Mouse (Mus musculus) kidney, postnatal 14 days (tissue): ENCODE measurements at regions not wholly inside any gene's neighbourhood (a gene's known extent, or its start where the extent isn't known, plus 50 kb on each side); places are given as distances from the start of the nearest gene placed in this dataset.

Experiments
- DNase-seq: peaks from one replicate; pipeline ENCODE4 v3.0.0; 2022; ENCODE audit warnings: mixed read lengths

DNA sequence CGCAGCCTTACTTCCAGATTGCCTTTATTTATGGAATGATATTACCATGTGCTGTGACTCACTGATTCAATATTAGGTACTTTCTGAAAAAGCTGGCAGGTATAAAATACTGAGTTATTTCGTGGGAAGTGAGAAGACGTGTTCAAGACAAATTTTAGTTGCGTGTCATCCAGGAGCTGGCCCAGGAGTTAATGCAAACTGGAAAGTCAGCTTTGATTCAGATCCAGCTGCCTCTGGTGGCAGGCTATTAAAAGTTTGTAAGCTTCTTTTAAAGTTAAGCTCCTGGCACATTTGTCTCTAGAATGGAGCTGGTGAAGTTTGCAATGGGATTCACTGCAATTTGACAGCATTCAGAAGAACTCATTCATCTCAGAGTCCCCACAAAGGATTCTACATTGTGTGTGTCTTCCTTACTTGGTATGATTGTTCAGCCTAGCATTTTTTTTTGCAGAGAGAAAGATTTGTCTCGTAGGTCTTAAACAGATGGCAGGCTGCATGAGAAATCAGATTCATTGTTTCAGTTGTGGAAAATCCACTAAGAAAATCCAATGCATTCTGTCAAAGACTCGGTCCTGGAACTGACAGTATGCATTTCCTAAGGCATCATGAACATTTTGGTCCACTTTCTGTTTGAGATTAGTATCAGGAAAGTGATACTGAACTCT is 599.1 kb downstream of the Gm19410 start:
- no peak for DNase-seq

DNA sequence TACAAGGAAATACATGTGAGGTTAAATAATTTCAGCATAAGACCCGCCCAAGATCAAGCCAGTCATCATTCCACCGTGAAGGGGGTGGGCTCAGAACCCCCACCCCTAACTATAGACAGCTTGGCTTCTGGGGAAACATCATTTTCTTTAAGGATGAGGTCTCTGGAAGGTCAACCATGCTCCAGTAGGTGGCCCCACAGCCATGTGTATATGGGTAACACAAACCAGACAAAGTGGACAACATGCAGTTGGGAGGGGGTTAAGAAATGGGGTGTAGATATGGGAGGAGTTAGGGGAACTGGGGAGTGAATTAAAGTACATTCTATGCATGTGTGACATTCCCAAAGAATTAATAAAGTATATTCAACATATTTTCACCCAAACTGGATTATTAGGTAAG is 600.4 kb downstream of the Gm19410 start:
- DNase-seq: peak; percentile 24

DNA sequence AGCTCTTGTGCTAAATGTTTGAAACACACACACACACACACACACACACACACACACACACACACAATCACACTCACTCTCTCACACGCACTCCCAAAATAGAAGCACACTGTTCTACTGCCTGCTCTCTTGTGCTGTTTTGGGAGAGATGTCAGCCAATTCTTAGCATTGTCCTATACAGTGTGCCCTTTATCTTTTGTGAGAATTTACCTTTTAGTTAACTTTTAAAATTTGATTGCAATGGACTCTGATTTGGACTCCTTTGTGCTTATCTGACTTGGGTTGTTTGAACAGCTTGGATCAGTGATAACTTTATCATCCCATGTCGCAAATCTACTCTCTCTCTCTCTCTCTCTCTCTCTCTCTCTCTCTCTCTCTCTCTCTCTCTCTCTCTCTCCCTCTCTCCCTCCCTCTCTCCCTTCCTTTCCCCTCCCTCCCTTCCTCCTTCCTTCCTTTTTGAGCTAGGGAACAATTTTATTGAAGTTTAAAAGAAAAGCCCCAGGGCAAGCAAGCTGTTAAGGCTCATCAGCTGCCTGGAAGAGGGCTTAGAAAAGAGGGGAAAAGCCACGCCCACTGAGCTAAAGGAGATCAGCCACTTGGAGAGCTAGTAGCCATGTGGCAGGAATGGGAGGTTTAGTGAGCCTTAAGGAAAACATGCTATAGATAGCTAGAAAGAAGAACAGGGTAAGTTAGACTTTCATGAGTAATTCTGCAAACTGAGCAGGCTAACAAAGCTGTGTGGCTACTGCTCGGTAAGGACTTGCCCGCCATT is 611.2 kb downstream of the Gm19410 start:
- DNase-seq: no peak

DNA sequence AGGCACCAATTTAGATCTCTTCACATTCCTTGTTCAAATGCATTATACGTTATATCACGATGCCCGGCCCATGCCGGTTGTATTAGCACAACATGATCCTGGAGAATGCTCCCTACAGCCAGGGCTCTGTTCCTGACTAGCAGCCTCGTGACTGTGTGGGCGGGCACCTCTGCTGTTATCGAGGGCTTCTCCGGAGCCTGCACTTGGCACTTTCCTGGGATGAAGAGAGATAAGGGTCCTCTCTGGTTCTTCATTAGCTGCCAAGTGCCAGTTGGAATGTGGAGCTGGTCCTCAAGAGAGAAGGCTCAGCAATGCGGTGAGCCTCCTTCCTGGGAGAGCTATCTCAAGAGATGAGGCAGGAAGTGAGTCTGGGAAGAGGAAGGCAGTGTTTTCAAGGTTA is 598.9 kb upstream of the AI429214 start:
- no peak for DNase-seq

DNA sequence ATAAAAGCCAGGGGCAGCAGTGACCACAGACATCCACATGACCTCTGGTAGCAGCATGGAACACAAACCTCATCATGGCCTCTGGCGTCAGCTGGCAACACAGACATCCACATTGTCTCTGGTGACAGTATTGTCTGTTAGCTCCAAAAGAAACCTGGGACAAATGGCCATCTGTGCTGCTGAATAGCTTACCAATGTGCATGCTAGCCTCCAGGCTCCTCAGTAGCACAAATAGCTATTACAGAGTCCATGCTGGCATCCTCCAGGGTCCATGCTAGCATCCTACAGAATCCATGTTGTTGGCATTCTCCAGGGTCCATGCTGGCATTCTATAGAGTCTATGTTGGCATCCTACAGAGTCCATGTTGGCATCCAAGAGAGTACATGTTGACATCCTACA is 596.9 kb upstream of the AI429214 start:
- DNase-seq: no peak

DNA sequence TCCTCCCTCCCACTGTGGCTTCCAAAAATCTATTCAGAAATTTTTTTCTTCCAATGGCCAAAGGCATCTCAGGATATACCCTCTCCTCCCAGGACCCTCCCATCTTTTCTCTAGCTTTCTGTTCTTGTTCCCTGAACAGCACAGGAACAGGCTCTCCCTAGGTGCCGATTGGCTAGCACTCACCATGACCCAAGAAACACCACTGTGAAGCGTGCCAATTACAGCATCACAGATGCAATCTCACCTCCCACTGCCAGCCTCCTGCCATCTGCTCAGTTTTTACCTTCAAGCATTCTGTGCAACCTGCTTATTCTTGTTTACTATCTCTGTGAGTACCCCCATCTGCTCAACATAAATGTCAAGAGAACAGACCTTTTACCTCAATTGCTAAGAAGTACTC is 586.7 kb upstream of the AI429214 start:
- DNase-seq: no peak
